Mouse (Mus musculus): Measurements from ENCODE around the gene Gm3015. TPM values are rescaled to one million over a fixed set of nuclear protein-coding genes. Genes with fewer than 3 reads are reported as not detected.
"Not testable (repeated sequence)": the region's sequence is repeated elsewhere in the genome, so short reads cannot be mapped to it uniquely, and the experiment has no call there.

Gm3015 gene
- polyA plus RNA-seq (2015; fragmentation: Nextera tagmentation; extraction: Ambion mirVana) = not detected in 2 replicates

DNA sequence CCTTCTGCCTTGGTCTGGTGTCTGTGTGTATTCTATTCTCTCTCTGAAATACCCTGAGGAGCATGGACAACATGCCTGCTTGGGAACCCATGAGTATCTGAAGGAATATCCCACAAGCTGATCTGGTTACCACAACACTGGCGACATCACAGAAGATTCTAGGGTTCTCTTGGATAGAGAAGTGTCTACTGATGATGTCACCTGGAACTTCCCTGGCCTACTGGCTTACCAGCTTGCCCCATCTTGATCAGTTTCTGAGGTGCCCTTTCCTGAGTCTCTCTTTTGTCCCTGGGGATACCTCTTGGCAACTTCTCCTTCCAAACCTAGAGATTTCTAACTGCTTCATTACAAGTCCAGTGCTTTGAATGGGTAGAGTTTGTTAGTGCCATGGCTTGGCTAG lies at the start of gene Gm3015:
TSS of gene Gm3015 (minus strand) at position 101 of the 400 bp plus-strand sequence.
- not testable (repeated sequence) for H3K4me2 ChIP-seq (replicated peaks); H3K9me3 ChIP-seq; H3K4me1 ChIP-seq; H3K4me3 ChIP-seq; H3K27me3 ChIP-seq; H3K9ac ChIP-seq (replicated peaks); H3K36me3 ChIP-seq; ATAC-seq (replicated peaks); H3K27ac ChIP-seq (replicated peaks)
- 81% methylated on average over 1 of the region's 1 CpGs for WGBS

- not testable (repeated sequence) for ATAC-seq (replicated peaks)
Measured at GRCm38 (mm10) chr14:42797887-42798286, 29.3 kb upstream of the Gm3015 start, which contains the start of gene Gm10377. Gene Gm10377, minus strand, starts transcription at chr14:42797987.

More at GRCm38 (mm10) chr14:42797887-42798286, 29.3 kb upstream of the Gm3015 start, which contains the start of gene Gm10377:
- H3K27ac ChIP-seq (replicated peaks); H3K4me2 ChIP-seq (replicated peaks); H3K9ac ChIP-seq (replicated peaks); H3K4me3 ChIP-seq; H3K9me3 ChIP-seq; H3K27me3 ChIP-seq; H3K36me3 ChIP-seq; H3K4me1 ChIP-seq: not testable (repeated sequence)

Other genes with a start within 250 kb of the Gm3015 start
- not detected in 2 replicates for gene Gm8024, start 244.5 kb downstream of the Gm3015 start, polyA plus RNA-seq (2015; fragmentation: Nextera tagmentation; extraction: Ambion mirVana)
- gene Gm17124, start 168.9 kb downstream of the Gm3015 start, polyA plus RNA-seq (2015; fragmentation: Nextera tagmentation; extraction: Ambion mirVana) = not detected in 2 replicates
- gene Gm3633, start 126.9 kb downstream of the Gm3015 start, polyA plus RNA-seq (2015; fragmentation: Nextera tagmentation; extraction: Ambion mirVana) = not detected in 2 replicates
- gene Gm10378, start 112.9 kb downstream of the Gm3015 start, polyA plus RNA-seq (2015; fragmentation: Nextera tagmentation; extraction: Ambion mirVana) = not detected in 2 replicates
- gene Gm10377, start 29.2 kb upstream of the Gm3015 start, polyA plus RNA-seq (2015; fragmentation: Nextera tagmentation; extraction: Ambion mirVana) = not detected in 2 replicates
- not detected in 2 replicates for gene Gm21977, start 84.7 kb upstream of the Gm3015 start, polyA plus RNA-seq (2015; fragmentation: Nextera tagmentation; extraction: Ambion mirVana)
- gene Gm8082, start 224.8 kb upstream of the Gm3015 start, polyA plus RNA-seq (2015; fragmentation: Nextera tagmentation; extraction: Ambion mirVana) = not detected in 2 replicates
- not detected in 2 replicates for gene Gm10376, start 246.8 kb upstream of the Gm3015 start, polyA plus RNA-seq (2015; fragmentation: Nextera tagmentation; extraction: Ambion mirVana)

Measured in forebrain, embryonic 15.5 days (tissue).